In the genomic region with DNA sequence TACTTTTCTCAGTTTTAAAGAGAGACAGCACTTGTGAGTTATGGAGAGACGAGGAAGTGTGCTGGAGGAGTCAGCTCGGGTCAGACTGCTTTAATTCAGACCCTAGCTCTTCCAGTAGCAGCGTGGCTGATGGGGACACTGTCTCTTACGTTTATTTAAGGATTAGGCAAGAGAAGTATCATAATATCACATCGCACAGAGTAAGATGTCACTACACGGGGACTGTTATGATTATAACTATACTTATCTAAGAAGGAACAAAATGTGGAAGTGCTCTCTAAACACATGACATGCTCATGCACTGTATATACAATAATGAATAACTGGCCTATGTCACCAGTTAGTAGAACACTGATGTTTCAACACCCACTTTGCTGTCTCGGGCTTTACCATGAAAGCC, we compare ENCODE assay signal across 13 mouse cellular contexts.
A peak's percentile ranks its signal among the peaks of the same experiment; 100 is the strongest.
DNase-seq lines count a peak whose midpoint lies in the region; ATAC-seq and TF ChIP-seq lines count a peak whose summit lies in the region.
"Had no signal": no experiment of that assay in that cellular context is flagged by ENCODE, and none has a peak within 500 bp of the region (broad histone marks: within the 10 kb centered on the region; RNA-seq: fewer than 3 reads in every experiment).

No protein-coding gene starts in this region.

- ATAC-seq in hindbrain, postnatal 0 days: no peak
- no peak for ATAC-seq in midbrain, embryonic 11.5 days (ENCODE audit: low FRiP score)
- ATAC-seq in midbrain, embryonic 13.5 days: no peak
- ATAC-seq in intestine, postnatal 0 days: 0 out of 2 replicates have a peak, but pooled peaks have one; percentile 42
- ATAC-seq in neural tube, embryonic 15.5 days (ENCODE audit: low FRiP score): no peak
- ATAC-seq: inflammation-experienced regulatory T-cells, adult 6 months had no signal

- no peak for TF ChIP-seq CTCF in hindbrain, postnatal 0 days (IDR thresholded peaks at IDR 0.05; ENCODE audit: low read depth)
- no peak for TF ChIP-seq CTCF in intestine, postnatal 0 days (IDR thresholded peaks at IDR 0.05; ENCODE audit: low read depth)

- H3K27ac ChIP-seq in hindbrain, embryonic 10.5 days: peak overlapping the region; percentile 50; the same call in 1 of the 2 replicates
- no peak overlapping the region for H3K27ac ChIP-seq in hindbrain, postnatal 0 days
- no peak overlapping the region for H3K27ac ChIP-seq in midbrain, embryonic 11.5 days (ENCODE audit: low read depth, low read length)
- no peak overlapping the region for H3K27ac ChIP-seq in midbrain, embryonic 13.5 days
- H3K27ac ChIP-seq in intestine, postnatal 0 days (ENCODE audit: low read depth, low read length): no peak overlapping the region
- 0 out of 2 replicates have a peak overlapping the region, but pooled peaks have one; percentile 37 for H3K27ac ChIP-seq in neural tube, embryonic 15.5 days (replicated peaks)

- H3K9ac ChIP-seq in hindbrain, postnatal 0 days (replicated peaks; ENCODE audit: low read length): no peak overlapping the region
- H3K9ac ChIP-seq in midbrain, embryonic 11.5 days (ENCODE audit: low read length): no peak overlapping the region
- H3K9ac ChIP-seq in midbrain, embryonic 13.5 days (replicated peaks): no peak overlapping the region
- no peak overlapping the region for H3K9ac ChIP-seq in intestine, postnatal 0 days (ENCODE audit: low read depth, low read length)
- H3K9ac ChIP-seq in neural tube, embryonic 15.5 days (replicated peaks): no peak overlapping the region

- H3K4me2 ChIP-seq in hindbrain, postnatal 0 days (ENCODE audit: low read depth, low read length): no peak overlapping the region
- no peak overlapping the region for H3K4me2 ChIP-seq in midbrain, embryonic 11.5 days
- no peak overlapping the region for H3K4me2 ChIP-seq in midbrain, embryonic 13.5 days (replicated peaks)
- no peak overlapping the region for H3K4me2 ChIP-seq in intestine, postnatal 0 days (replicated peaks; ENCODE audit: low read depth)
- H3K4me2 ChIP-seq in neural tube, embryonic 15.5 days: no peak overlapping the region

- no peak overlapping the region for H3K4me3 ChIP-seq in hindbrain, embryonic 10.5 days
- no peak overlapping the region for H3K4me3 ChIP-seq in hindbrain, postnatal 0 days (ENCODE audit: low read length)
- no peak overlapping the region for H3K4me3 ChIP-seq in midbrain, embryonic 11.5 days (ENCODE audit: low read depth, low read length)
- no peak overlapping the region for H3K4me3 ChIP-seq in midbrain, embryonic 13.5 days (replicated peaks)
- H3K4me3 ChIP-seq in intestine, postnatal 0 days (ENCODE audit: low read depth, low read length): no peak overlapping the region
- no peak overlapping the region for H3K4me3 ChIP-seq in neural tube, embryonic 15.5 days (replicated peaks)

- no peak for DNase-seq in hindbrain, embryonic 10.5 days (ENCODE audit: low spot score)
- DNase-seq in hindbrain, postnatal 0 days (ENCODE audit: low spot score): no peak
- DNase-seq in midbrain, embryonic 11.5 days (ENCODE audit: low spot score, missing footprints): peak; percentile 83
- DNase-seq in ovary, postnatal 10 days (ENCODE audit: low spot score): no peak
- no peak for DNase-seq in Muller cell, postnatal 12 days (ENCODE audit: inconsistent ontology term)
- DNase-seq: embryo, embryonic 11 days; gastrocnemius, postnatal 25 days; liver; thymus, postnatal 4 days had no signal

- H3K36me3 ChIP-seq in hindbrain, embryonic 10.5 days: peaks cover 25% of the 10 kb centered on the region
- peaks cover 23% of the 10 kb centered on the region for H3K36me3 ChIP-seq in hindbrain, postnatal 0 days (ENCODE audit: insufficient read depth, low read length)
- no peaks in the 10 kb centered on the region for H3K36me3 ChIP-seq in midbrain, embryonic 11.5 days (ENCODE audit: control insufficient read depth, insufficient read depth, low read length)
- H3K36me3 ChIP-seq in midbrain, embryonic 13.5 days: peaks cover 41% of the 10 kb centered on the region
- H3K36me3 ChIP-seq in intestine, postnatal 0 days (ENCODE audit: control insufficient read depth, insufficient read depth): peaks cover 35% of the 10 kb centered on the region
- H3K36me3 ChIP-seq in neural tube, embryonic 15.5 days: peaks cover 35% of the 10 kb centered on the region

- H3K27me3 ChIP-seq in hindbrain, embryonic 10.5 days (ENCODE audit: insufficient read depth, poor library complexity, severe bottlenecking): no peaks in the 10 kb centered on the region
- no peaks in the 10 kb centered on the region for H3K27me3 ChIP-seq in hindbrain, postnatal 0 days (ENCODE audit: insufficient read depth, low read length)
- H3K27me3 ChIP-seq in midbrain, embryonic 11.5 days (ENCODE audit: control insufficient read depth, insufficient read depth, low read length): no peaks in the 10 kb centered on the region
- no peaks in the 10 kb centered on the region for H3K27me3 ChIP-seq in midbrain, embryonic 13.5 days
- H3K27me3 ChIP-seq in intestine, postnatal 0 days (replicated peaks; ENCODE audit: control insufficient read depth, insufficient read depth, low read length): no peaks in the 10 kb centered on the region
- H3K27me3 ChIP-seq in neural tube, embryonic 15.5 days (replicated peaks): no peaks in the 10 kb centered on the region

- H3K9me3 ChIP-seq in hindbrain, embryonic 10.5 days: no peaks in the 10 kb centered on the region
- no peaks in the 10 kb centered on the region for H3K9me3 ChIP-seq in hindbrain, postnatal 0 days (ENCODE audit: low read length)
- no peaks in the 10 kb centered on the region for H3K9me3 ChIP-seq in midbrain, embryonic 11.5 days (ENCODE audit: control insufficient read depth, low read length)
- no peaks in the 10 kb centered on the region for H3K9me3 ChIP-seq in midbrain, embryonic 13.5 days
- no peaks in the 10 kb centered on the region for H3K9me3 ChIP-seq in intestine, postnatal 0 days (ENCODE audit: control insufficient read depth)
- H3K9me3 ChIP-seq in neural tube, embryonic 15.5 days (replicated peaks): no peaks in the 10 kb centered on the region

- WGBS in hindbrain, embryonic 10.5 days: 68% methylated on average over 7 of the region's 7 CpGs
- 55% methylated on average over 7 of the region's 7 CpGs for WGBS in hindbrain, postnatal 0 days
- 66% methylated on average over 7 of the region's 7 CpGs for WGBS in midbrain, embryonic 11.5 days
- WGBS in midbrain, embryonic 13.5 days: 66% methylated on average over 7 of the region's 7 CpGs
- 32% methylated on average over 7 of the region's 7 CpGs for WGBS in intestine, postnatal 0 days
- 50% methylated on average over 7 of the region's 7 CpGs for WGBS in neural tube, embryonic 15.5 days

- H3K4me1 ChIP-seq in hindbrain, embryonic 10.5 days (replicated peaks): peaks cover 46% of the 10 kb centered on the region
- peaks cover 7% of the 10 kb centered on the region for H3K4me1 ChIP-seq in hindbrain, postnatal 0 days (ENCODE audit: insufficient read depth, low read length)
- peaks cover 13% of the 10 kb centered on the region for H3K4me1 ChIP-seq in midbrain, embryonic 11.5 days (ENCODE audit: control insufficient read depth, insufficient read depth, low read length)
- H3K4me1 ChIP-seq in midbrain, embryonic 13.5 days (replicated peaks): peaks cover 49% of the 10 kb centered on the region
- H3K4me1 ChIP-seq in intestine, postnatal 0 days (replicated peaks; ENCODE audit: control insufficient read depth, insufficient read depth, low read length): peaks cover 7% of the 10 kb centered on the region; the same call in 1 of the 2 replicates
- H3K4me1 ChIP-seq in neural tube, embryonic 15.5 days: peaks cover 33% of the 10 kb centered on the region

Comparison
In these comparisons a context has a peak if more than half of its experiments do, and no peak if none do; other contexts are left out.
1. H3K27ac ChIP-seq: peak in hindbrain, embryonic 10.5 days (single experiment) and neural tube, embryonic 15.5 days (single experiment); none in hindbrain, postnatal 0 days (single experiment), midbrain, embryonic 11.5 days (single experiment), midbrain, embryonic 13.5 days (single experiment) and intestine, postnatal 0 days (single experiment).